Mouse (Mus musculus): ENCODE data around the gene Phf3. TPM values are rescaled to one million over a fixed set of nuclear protein-coding genes. Genes with fewer than 3 reads are reported as not detected.

The Phf3 gene
- 14.0 and 59.4 TPM in 2 replicates for polyA plus RNA-seq (2012; rRNA removed; ENCODE audit: low replicate concordance)

DNA sequence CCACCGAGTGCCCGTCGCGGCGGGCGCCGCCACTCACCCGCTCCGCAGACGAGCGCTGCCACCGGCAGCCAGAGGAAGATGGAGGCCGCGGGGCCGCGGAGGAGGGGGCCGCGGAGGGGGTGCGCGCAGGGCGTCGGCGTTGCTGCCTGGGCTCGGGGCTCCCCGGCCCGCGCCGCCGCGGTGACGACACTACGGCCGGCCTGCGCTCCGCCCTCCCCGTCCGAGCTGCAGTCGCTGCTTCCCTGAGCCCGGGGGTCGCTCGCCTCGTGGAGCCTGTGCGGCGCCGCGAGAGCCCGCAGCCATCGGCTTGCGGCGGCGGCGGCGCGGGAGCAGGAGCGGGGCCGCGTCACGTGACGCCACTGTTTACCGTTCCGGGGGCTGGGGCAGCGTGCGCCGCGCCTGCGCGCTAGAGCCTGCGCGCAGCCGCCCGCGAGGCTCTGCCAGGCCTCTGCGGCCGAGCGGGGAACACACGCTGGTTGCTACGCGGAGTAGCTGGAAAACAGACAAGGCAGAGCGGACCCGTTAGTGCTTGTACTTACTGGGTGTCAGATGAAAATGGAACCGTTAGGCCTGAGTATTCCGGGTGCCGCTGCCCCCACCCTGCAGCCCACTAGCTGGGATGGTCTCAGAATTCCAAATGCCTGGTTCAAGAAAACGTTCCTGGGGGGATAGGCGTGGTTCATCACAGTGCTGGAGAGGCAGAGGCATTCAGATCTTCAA, at the start of gene Phf3:
Gene Phf3, minus strand, starts transcription at position 381 of the 720 bp plus-strand sequence.

Other genes with a start within 250 kb of the Phf3 start
- not detected in 2 replicates for gene AC153137.1, start 104.0 kb upstream of the Phf3 start, polyA plus RNA-seq (2012; rRNA removed; ENCODE audit: low replicate concordance)

Measured in mammary gland, adult 2 months (tissue).